Mouse (Mus musculus) forebrain, postnatal 0 days (tissue): ENCODE measurements around the gene Stub1. TPM values are rescaled to one million over a fixed set of nuclear protein-coding genes. Genes with fewer than 3 reads are reported as not detected.

Experiments
- ATAC-seq: fragments of 200-750 bp; cut with Nextera tagmentation; 2 replicates; pipeline ENCODE4 v1.8.0; 2017; ENCODE audit warnings: mild to moderate bottlenecking, moderate library complexity
- DNase-seq: peaks from one replicate; pipeline ENCODE4 v3.0.0-alpha.2; 2015
- H3K27ac ChIP-seq: fragments of 300-500 bp; sonication (generic); 2 replicates; pipeline ENCODE4 v1.5.1; 2014; ENCODE audit warnings: low read depth, mild to moderate bottlenecking, antibody characterized with exemption, low read length, moderate library complexity, mixed read lengths
- H3K27me3 ChIP-seq: fragments of 300-500 bp; sonication (generic); 2 replicates; pipeline ENCODE4 v1.6.1; 2014; ENCODE audit warnings: mild to moderate bottlenecking, low read length, mixed read lengths; ENCODE audit not compliant: insufficient read depth
- H3K36me3 ChIP-seq: fragments of 300-500 bp; sonication (generic); 2 replicates; pipeline ENCODE4 v1.6.1; 2014; ENCODE audit warnings: mild to moderate bottlenecking, moderate library complexity; ENCODE audit not compliant: insufficient read depth
- H3K4me1 ChIP-seq: fragments of 300-500 bp; sonication (generic); 2 replicates; pipeline ENCODE4 v1.6.1; 2014; ENCODE audit warnings: antibody characterized with exemption; ENCODE audit not compliant: insufficient read depth
- H3K4me2 ChIP-seq: fragments of 300-500 bp; sonication (generic); 2 replicates; pipeline ENCODE4 v1.6.1; 2014; ENCODE audit warnings: low read depth, mild to moderate bottlenecking, moderate library complexity
- H3K4me3 ChIP-seq: fragments of 300-500 bp; sonication (generic); 2 replicates; pipeline ENCODE4 v1.5.1; 2014; ENCODE audit warnings: low read depth, low read length, mixed read lengths
- H3K9ac ChIP-seq: fragments of 300-500 bp; sonication (generic); 2 replicates; pipeline ENCODE4 v1.6.1; 2014; ENCODE audit warnings: mild to moderate bottlenecking
- H3K9me3 ChIP-seq: fragments of 300-500 bp; sonication (generic); 2 replicates; pipeline ENCODE4 v1.6.1; 2016; ENCODE audit warnings: low read length
- CTCF ChIP-seq: sonication (generic); IDR thresholded peaks from 2 replicates; pipeline ENCODE4 v1.5.1; 2016; ENCODE audit warnings: antibody characterized with exemption, control low read depth, low read depth
- WGBS: fragments of 180-500 bp; shearing (Covaris S2); extraction: QIAGEN DNeasy Blood & Tissue Kit; methylation state at CpG from one replicate; pipeline ENCODE4 v1.1.7; 2014; 5-methylcytosine and 5-hydroxymethylcytosine counted together
- polyA plus RNA-seq: library from polyadenylated mRNA; unstranded; fragments of >200 nt; fragmentation: Nextera tagmentation; extraction: Ambion mirVana; gene quantifications from 2 replicates; pipeline ENCODE4 v1.2.1, GENCODE M21; 2015
- total RNA-seq: library from RNA; depleted of rRNA; stranded (reverse); fragments of >200 nt; gene quantifications from 2 replicates; pipeline ENCODE4 v1.2.3, GENCODE M21; 2014

Stub1 gene
- total and polyA plus RNA-seq, 2 experiments from 2014 or later: 238 to 324 TPM

- peak; percentile 30; the same call in 1 of the 2 replicates for ATAC-seq
These were observed 28.8 kb upstream of the Stub1 start for GRCm38 (mm10) chr17:25861704-25862612.

DNA sequence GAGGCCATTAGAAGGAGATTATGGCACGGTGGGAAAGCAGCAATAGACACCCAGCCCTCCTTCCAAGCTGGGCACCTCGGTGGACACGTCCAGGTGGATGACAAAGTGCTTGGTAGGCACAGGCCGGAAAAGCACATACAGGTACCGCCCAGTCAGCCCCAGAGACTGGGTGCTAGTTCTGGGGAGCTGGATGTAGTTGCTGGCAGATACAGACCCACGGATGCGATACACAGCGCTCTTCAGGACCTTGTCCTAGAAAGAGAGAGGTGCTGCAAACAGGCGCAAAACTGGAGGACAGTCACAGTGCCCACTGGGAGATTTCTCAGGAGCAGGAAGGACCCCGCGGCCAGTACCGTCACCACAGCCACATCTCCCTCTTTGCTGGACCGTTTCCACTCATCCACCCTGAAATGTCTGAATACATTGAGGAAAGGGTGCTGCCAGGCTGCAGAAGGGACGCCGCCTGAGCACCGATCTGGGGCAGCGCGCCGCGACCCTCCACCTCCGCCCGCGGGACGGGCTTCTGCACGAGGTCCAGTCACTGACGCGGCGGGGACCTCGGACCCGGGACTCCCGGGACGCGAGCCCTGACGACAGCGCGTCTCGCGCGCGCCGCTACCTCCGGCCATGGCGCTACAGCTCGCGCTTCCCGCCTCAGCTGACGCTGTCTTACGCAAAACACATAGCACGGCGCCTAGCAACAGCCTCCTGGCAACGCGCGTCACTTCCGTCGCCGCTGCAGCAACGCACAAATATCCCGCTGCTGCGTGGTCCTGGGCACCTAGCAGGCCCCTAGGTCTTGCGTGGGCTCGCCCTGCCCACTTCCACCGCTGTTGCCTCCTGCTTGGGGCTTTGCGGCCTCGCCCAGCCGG is 27.9 kb upstream of the Stub1 start, which contains the start of gene Wdr90:
Wdr90 (minus strand) TSS at position 670 of the 872 bp plus-strand sequence.
- no peaks in the 10 kb centered on the region for H3K9me3 ChIP-seq
- peak within 1 kb of the TSS; percentile 71 for H3K4me3 ChIP-seq
- H3K27ac ChIP-seq: peak within 1 kb of the TSS; percentile 91
- TF ChIP-seq CTCF: peak; percentile 51
- peak within 1 kb of the TSS; percentile 81 for H3K9ac ChIP-seq
- peaks cover 12% of the 10 kb centered on the region for H3K4me1 ChIP-seq
- ATAC-seq (peak; percentile 99), DNase-seq (peak; percentile 97)
- no peaks in the 10 kb centered on the region; the same call in 1 of the 2 replicates for H3K36me3 ChIP-seq
- WGBS: 5% methylated on average over 65 of the region's 65 CpGs
- no peaks in the 10 kb centered on the region for H3K27me3 ChIP-seq
- peak within 1 kb of the TSS; percentile 87 for H3K4me2 ChIP-seq

More at GRCm38 (mm10) chr17:25861704-25862612, 28.8 kb upstream of the Stub1 start:
- peak overlapping the region; percentile 71 for H3K4me3 ChIP-seq
- no peak for DNase-seq
- H3K9me3 ChIP-seq: no peaks in the 10 kb centered on the region
- no peak for TF ChIP-seq CTCF
- peaks cover 12% of the 10 kb centered on the region for H3K4me1 ChIP-seq
- no peaks in the 10 kb centered on the region; the same call in 1 of the 2 replicates for H3K36me3 ChIP-seq
- H3K27ac ChIP-seq: peak overlapping the region; percentile 91
- WGBS: 9% methylated on average over 6 of the region's 6 CpGs
- H3K27me3 ChIP-seq: no peaks in the 10 kb centered on the region
- H3K4me2 ChIP-seq: peak overlapping the region; percentile 87
- H3K9ac ChIP-seq: peak overlapping the region; percentile 81

DNA sequence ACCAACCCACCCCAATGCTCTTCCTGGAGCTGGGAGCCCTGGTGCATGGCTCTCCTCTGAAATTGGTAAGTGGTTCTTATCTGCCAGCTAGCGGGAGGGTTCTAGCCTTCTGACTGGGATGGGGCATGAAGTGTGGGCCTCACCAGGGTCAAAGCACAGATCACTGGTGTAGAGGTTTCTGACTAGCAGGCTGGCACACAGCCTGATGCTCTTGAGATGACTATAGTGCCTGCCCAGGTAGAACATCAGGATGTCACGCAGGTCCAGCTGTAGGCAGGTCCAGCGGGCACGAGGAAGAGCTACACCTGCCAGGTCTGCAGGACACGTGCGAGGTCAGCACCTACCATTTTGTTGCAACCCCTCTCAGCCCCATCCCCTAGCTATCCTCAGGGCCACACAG is 27.0 kb upstream of the Stub1 start:
- Histone ChIP-seq H3K4me1 (peaks cover 12% of the 10 kb centered on the region), H3K27ac (no peak overlapping the region), H3K4me3 (no peak overlapping the region), H3K9ac (no peak overlapping the region), H3K36me3 (no peaks in the 10 kb centered on the region; the same call in 1 of the 2 replicates), H3K4me2 (peak overlapping the region; percentile 87), H3K27me3 (no peaks in the 10 kb centered on the region), H3K9me3 (no peaks in the 10 kb centered on the region)
- DNase-seq: no peak
- TF ChIP-seq CTCF: no peak
- ATAC-seq: no peak
- WGBS: 92% methylated on average over 6 of the region's 6 CpGs

- ATAC-seq (peak; percentile 100), DNase-seq (peak; percentile 93)
- peak; percentile 84 for TF ChIP-seq CTCF
- H3K9ac ChIP-seq: peak within 1 kb of the TSS; percentile 80
- peak within 1 kb of the TSS; percentile 96 for H3K4me2 ChIP-seq
- H3K27ac ChIP-seq: peak within 1 kb of the TSS; percentile 77
- H3K27me3 ChIP-seq: no peaks in the 10 kb centered on the region
- under 1% methylated on average over 19 of the region's 21 CpGs for WGBS
- peaks cover 41% of the 10 kb centered on the region for H3K36me3 ChIP-seq
- no peaks in the 10 kb centered on the region for H3K9me3 ChIP-seq
- peak within 1 kb of the TSS; percentile 85 for H3K4me3 ChIP-seq
- H3K4me1 ChIP-seq: peaks cover 8% of the 10 kb centered on the region; the same call in 1 of the 2 replicates
These were observed 11.2 kb upstream of the Stub1 start, which contains the start of gene Rhot2 for GRCm38 (mm10) chr17:25844396-25844901. TSS of gene Rhot2 (minus strand) at chr17:25844851.

DNA sequence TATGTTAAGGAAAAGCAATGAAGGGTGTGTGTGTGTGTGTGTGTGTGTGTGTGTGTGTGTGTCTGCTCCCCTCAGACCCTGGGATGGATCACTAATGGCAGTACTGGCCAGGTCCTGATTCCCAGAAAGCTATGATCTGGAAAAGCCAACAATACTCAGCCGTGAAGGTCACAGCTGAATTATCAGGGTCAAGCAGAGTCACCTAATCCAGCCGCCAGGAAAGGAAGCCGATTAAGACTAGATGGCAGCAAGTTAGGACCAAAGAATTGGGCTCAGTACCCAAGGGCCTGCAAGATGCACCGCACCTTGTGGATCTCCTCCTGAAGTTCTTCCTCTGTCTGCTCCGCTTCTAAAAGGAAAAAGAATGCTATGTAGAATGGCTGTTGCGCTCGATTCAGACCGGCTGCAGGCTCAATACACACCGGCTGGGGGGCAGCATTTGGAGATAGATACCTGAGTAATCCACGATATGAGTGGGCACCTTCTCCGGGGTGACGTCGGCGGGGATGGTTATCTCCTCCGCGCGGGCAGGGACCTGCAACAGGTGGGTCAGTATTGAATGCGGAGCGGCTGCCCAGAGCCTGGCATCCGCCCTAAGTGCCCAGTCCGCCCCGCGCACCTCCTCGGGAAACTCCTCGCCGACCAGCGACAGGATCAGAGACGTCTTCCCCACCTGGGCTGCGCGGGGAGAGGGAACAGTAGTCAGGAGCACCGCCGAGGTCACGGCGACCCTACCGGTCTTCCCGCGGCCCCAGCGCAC is 10.6 kb upstream of the Stub1 start:
- DNase-seq: no peak
- H3K4me3 ChIP-seq: peak overlapping the region; percentile 85
- peaks cover 8% of the 10 kb centered on the region; the same call in 1 of the 2 replicates for H3K4me1 ChIP-seq
- peaks cover 47% of the 10 kb centered on the region for H3K36me3 ChIP-seq
- H3K4me2 ChIP-seq: peak overlapping the region; percentile 96
- H3K27ac ChIP-seq: peak overlapping the region; percentile 77
- 4% methylated on average over 38 of the region's 38 CpGs for WGBS
- H3K9me3 ChIP-seq: no peaks in the 10 kb centered on the region
- 0 out of 2 replicates have a peak, but pooled peaks have one; percentile 1 for TF ChIP-seq CTCF
- H3K27me3 ChIP-seq: no peaks in the 10 kb centered on the region
- ATAC-seq: peak; percentile 54
- peak overlapping the region; percentile 80 for H3K9ac ChIP-seq

DNA sequence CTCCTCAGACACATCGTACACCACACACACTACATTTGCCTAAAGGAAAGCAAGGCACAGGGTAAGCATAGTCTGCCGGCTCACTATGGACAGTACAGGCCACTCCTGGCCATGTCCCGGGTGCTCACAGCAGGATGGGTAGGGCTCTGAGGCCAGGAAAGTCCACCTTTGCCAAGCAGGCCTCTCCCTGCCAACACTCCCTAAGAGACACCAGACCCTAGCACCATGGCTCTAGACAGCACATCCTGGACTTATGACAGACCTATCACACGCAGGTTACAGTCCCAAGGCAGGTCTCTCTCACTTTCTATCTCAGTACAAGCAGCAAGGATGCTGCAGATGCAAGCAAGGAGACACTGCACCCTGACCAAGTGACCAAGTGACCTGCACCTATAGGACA is 9.9 kb upstream of the Stub1 start:
- Histone ChIP-seq H3K4me3 (no peak overlapping the region), H3K27ac (no peak overlapping the region), H3K27me3 (no peaks in the 10 kb centered on the region), H3K4me2 (peak overlapping the region; percentile 96), H3K9me3 (no peaks in the 10 kb centered on the region), H3K36me3 (peaks cover 42% of the 10 kb centered on the region), H3K9ac (peak overlapping the region; percentile 80; the same call in 1 of the 2 replicates), H3K4me1 (peaks cover 8% of the 10 kb centered on the region; the same call in 1 of the 2 replicates)
- WGBS: 92% methylated on average over 4 of the region's 4 CpGs
- no peak for TF ChIP-seq CTCF
- DNase-seq: no peak
- ATAC-seq: no peak
